Mouse (Mus musculus) regulatory T cell (primary cell): ENCODE measurements around the gene Unkl.

ENCODE experiments used
- in situ Hi-C: fragments of 300-600 bp; cut with MboI, MseI; formaldehyde crosslinking; loops from one replicate; pipeline ENCODE4 v1.15.1; 2025; ENCODE audit warnings: high pct_unique_total_duplicates

Gene Unkl

GRCm38 (mm10) chr17:25188150-25189031, at the start of gene Unkl:
Unkl (plus strand) TSS chr17:25188397.
- in situ Hi-C loops: loop anchor here (5.0 to 10.0 kb wide), 2 partner anchors 84 to 734 kb away; partner anchors contain the start of gene Ube2i

GRCm38 (mm10) chr17:25138803-25139202, 49.4 kb upstream of the Unkl start:
- in situ Hi-C loops: no loop called here

- in situ Hi-C loops: no loop called here
Measured at GRCm38 (mm10) chr17:25139960-25140359, 48.2 kb upstream of the Unkl start.

DNA sequence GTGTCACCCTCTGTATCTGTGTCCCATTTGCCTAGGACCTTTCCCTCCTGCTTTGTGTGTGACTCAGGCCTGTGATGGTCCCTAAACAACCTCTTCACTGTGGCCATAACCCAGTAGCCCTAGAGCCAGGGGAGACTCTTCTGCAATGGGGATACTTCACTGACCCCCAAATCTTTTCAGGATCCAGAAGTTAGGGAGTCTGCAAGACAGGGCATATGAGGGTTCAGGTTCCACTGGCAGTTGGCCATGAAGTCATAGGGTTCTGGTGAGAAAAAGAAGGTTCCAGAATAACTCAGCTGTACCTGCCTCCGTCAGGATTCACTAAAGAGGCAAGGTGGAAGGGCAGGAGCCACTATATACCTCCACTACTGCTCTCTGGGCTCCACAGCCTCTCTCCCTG, 26.0 kb upstream of the Unkl start, which contains the start of gene Ccdc154:
Ccdc154 (plus strand) TSS at position 301 of the 400 bp plus-strand sequence.
- in situ Hi-C loops: no loop called here

GRCm38 (mm10) chr17:25163387-25163786, 24.8 kb upstream of the Unkl start:
- in situ Hi-C loops: no loop called here

DNA sequence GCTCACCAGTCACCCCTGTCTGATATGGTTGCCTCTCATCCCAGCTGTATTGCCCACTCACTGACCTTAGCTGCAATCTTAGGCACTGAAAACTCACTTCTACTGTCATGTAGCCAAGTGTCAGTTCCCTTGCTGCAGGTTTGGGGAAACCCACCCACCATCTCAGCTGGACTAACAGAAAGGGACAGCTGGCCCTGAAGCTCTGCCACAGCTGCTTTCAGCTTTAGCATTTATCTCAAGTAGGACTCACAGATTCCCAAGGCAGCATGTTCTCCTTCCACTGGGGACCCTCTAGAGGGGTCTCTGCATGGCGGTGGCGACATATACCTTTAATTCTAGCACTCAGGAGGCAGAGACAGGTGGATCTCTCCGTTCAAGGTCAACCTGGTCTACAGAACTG, 23.4 kb upstream of the Unkl start:
- in situ Hi-C loops: no loop called here

DNA sequence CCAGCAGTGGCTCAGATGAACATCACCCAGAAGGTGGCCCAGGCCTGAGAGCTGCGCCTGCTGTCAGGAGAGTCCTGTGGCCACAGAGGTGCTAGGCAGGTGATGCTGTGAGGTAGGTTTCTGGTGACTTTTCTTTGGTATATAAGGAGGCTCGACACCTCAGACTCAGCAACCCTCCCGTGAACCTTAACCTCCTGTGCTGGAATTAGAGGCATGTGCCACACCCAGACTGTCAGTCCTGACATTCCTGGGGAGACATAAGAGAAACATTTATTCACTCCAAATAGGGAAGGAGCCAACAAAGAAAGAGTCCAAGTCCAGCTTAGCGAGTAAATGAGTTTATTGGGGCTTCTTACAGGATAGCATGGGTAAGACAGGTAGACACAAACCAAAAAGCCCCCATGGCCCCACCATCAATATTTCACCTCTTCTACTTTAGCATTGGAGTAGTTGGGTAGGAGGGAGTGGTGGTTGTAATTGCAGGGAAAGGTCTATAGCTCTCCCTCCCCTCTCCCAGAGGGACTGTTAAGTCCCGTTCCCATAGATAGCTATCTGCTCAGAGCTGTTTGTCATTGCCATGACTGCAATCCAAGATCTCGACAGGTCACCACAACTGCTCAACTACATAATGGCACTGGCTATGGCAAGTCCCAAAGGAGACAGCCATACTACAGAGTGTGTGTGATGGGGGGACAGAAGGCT, 22.1 kb upstream of the Unkl start:
- in situ Hi-C loops: no loop called here

DNA sequence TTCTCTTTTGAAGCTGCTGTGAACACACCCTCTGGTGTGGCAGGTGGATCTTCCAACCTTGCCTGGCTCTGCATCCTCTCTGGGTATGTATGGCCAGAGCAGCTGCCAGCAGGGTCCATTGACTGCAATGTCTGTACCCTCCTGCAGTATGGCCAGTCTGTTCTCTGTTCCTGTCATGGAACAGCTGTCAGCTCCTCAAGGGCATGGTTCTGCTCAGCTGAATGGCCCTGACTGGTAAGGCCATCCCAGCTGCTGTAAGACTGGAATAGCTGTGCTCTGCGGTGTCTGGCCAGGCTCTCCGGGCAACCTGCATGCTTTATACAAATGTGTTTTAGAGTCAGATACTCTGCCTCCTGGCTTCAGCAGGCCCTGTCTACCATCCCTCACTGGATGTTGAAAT, 18.5 kb upstream of the Unkl start:
- in situ Hi-C loops: no loop called here

DNA sequence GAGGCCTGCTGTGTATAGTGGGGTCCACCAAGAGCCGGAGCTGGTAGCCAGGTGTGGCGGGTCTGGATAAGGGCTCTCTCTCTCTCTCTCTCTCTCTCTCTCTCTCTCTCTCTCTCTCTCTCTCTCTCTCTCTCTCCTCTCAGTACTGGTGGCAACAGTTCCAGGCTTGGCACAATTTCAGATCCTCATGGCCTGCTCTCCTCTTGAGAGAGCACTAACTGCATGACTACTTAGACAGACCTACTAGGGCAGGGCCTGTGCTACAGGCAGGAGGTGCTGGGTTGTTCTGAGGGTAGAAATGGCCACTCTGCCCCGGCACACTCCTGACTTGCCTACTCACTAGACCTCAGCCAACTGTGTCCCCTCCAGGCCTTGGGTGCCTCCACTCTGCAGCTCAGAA, 15.6 kb upstream of the Unkl start:
- in situ Hi-C loops: no loop called here

GRCm38 (mm10) chr17:25175411-25175810, 12.8 kb upstream of the Unkl start, which contains the start of gene Gm38655:
Gm38655 (minus strand) TSS chr17:25175471.
- in situ Hi-C loops: no loop called here

DNA sequence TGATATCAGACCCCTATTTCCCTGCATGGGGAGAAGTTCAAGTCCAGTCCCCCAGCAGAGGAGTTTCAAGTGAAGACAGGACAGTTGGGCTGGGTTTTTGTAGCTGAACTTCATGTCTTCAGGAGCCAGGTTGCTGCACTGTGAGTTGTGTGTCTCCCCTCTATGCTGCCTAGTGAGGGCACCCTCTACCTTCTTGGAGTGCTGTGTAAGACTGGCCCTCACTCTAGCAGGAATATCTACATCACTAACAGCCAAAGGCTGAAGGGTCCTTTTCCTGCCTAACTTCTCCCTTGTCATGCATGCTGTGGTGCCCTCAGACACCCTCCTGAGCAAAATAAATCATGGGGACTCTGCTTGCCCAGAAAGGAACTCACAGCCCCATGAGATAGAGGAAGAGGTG, 5.0 kb upstream of the Unkl start:
- in situ Hi-C loops: loop anchor here (10.0 kb wide), 1 partner anchor 728 kb away; no protein-coding TSS in a partner anchor

GRCm38 (mm10) chr17:25184129-25184691, 4.0 kb upstream of the Unkl start, which contains the start of gene BC003965:
BC003965 (plus strand) TSS chr17:25184554.
- in situ Hi-C loops: loop anchor here (10.0 kb wide), 1 partner anchor 729 kb away; no protein-coding TSS in a partner anchor

DNA sequence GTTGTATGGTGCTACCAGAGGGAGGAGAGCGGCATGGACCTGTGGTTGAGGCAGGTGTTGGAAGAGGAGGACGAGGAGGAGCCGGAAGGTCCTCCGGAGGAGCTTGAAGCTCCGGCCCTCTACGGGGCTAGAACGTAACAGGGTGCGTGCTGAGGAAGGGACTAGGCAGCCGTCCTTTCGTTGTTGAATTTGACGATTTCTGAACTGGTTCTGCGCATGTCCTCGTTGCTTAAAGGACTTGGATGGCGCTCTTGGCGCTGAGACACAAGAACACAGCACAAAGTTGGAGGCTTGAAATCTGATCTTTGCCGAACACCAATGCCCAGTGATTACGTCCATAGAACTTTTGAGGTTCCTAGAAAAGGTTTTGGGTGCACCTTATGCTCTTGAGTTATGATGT, 3.2 kb upstream of the Unkl start:
- in situ Hi-C loops: loop anchor here (5.0 to 10.0 kb wide), 2 partner anchors 87 to 730 kb away; partner anchors contain the start of gene Ube2i

DNA sequence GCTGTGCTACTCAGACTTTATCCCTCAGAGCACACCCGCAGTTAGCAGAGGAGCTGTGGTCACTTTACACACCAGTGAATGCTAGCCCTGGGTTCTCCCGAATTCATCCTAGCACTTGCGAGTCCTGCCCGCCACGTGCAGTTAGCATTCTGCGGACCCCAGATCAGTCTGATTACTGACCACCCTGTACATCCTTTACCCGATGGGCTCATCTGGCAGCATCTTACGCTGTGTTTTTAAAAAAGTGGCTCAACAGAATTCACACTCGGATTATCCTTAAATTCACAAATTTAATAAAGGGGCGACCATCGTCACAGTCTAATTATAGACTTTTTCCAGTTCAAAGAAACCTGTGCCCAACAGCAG, 430 bp upstream of the Unkl start:
- in situ Hi-C loops: loop anchor here (5.0 to 10.0 kb wide), 2 partner anchors 85 to 733 kb away; partner anchors contain the start of gene Ube2i

DNA sequence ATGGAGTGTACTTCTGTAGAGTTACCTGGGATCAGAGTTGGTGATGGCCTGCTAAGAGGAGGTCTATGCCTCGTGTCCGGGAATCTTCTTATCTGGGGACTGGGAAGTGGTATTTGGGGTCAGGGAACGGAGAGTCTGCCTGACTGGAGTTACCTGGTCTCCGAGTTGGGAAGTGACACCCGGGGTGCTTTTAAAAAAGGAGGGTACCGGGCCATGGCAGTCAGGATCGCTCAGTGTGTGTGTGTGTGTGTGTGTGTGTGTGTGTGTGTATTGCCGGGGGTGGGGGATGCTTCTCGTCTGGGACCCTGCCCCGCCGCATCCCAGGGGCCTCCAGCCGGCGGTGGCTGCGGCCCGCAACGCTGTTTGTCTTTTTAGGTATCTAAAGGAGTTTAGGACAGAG, 894 bp downstream of the Unkl start:
- in situ Hi-C loops: loop anchor here (5.0 to 10.0 kb wide), 2 partner anchors 83 to 734 kb away; partner anchors contain the start of gene Ube2i

DNA sequence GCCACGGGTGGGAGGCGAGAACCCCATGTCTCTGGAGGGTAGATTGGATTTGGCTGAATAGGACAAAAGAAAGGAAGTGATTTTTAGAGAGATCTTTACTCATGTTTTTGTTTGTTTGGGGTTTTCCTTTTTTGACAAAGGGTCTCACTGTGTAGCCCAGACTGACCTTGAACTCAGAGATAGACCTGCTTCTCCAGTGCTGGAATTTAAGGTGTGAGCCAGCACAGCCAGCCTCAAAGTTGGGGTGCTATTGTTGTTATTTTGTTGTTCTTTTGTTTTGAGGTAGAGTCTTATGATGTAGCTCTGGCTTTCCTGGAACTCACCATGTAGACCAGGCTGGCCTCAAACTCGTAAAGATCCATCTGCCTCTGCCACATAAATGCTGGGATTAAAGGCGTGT, 14.2 kb downstream of the Unkl start:
- in situ Hi-C loops: no loop called here

DNA sequence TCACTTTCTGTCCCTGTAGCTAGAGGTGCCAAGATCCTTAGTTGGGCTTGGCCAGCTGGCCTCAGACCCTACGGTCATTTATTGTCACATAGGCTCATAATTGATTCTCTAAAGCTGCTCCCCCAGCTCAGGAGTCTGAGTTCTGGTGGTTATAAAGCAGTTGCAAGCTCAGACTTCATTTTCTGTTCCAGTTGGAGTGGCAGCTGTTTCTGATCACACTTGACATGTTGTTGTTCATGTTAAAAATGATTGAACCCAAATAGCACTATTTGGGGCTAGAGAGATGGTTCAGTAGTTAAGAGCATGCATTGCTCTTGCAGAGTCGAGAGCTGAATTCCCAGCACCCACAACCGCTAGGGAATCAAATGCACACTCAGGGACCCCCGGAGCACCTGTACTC, 21.8 kb downstream of the Unkl start:
- in situ Hi-C loops: no loop called here

GRCm38 (mm10) chr17:25210680-25211466, 22.7 kb downstream of the Unkl start:
- in situ Hi-C loops: no loop called here

- in situ Hi-C loops: no loop called here
Measured at GRCm38 (mm10) chr17:25211705-25212104, 23.5 kb downstream of the Unkl start.

DNA sequence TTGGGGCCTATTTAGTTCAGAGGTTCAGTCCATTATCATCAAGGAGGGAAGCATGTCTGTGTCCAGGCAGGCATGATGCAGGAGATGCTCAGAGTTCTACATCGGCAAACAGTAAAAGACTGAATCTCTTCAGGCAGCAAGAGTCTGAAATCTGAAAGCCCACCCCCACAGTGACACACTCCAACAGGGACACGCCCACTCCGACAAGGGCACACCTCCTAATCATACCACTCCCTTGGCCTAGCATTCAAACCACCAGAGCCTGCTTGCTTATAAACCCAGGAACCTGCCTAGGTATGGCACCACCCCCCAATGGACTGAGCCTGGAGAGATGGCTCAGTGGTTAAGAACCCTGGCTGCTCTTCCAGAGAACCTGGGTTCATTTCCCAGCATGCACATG, 27.2 kb downstream of the Unkl start:
- in situ Hi-C loops: no loop called here

DNA sequence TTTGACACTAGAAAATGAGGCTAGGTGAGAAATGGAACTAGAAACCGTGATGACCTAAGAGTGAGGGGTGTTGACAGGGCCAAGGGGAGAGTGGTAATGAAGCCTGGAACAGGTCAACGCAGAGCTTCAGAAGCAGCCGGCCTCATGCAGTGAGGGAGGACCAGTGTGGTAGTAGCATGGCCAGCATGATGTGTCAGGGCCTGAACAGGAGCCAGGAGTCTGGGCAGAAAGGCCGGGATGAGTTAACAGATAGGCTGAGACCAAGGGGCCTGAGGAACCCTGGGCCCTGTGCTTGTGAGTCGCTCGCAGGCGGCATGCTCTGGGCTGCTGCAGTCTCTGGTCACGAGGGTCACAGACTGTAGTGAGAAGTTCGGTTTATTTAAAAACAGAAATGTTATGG, 30.8 kb downstream of the Unkl start:
- in situ Hi-C loops: no loop called here
